Mouse (Mus musculus) heart, postnatal 4 days (tissue): Measurements from ENCODE around the gene Ccdc85a. TPM values are rescaled to one million over a fixed set of nuclear protein-coding genes. Genes with fewer than 3 reads are reported as not detected.
"Not testable (repeated sequence)": the region's sequence is repeated elsewhere in the genome, so short reads cannot be mapped to it uniquely, and the experiment has no call there.

Source experiments
- DNase-seq: peaks from one replicate; pipeline ENCODE4 v3.0.0; 2021
- total RNA-seq, 2 experiments: library from RNA; stranded (reverse); gene quantifications; 2 replicates each; pipeline ENCODE4 v1.2.3; 2021

The Ccdc85a gene
- total RNA-seq, 2 experiments from 2014 or later: 3.2 to 4.0 TPM

- no peak for DNase-seq
These were observed 161.5 kb downstream of the Ccdc85a start for GRCm38 (mm10) chr11:28422451-28423231.

GRCm38 (mm10) chr11:28415841-28416240 lies 168.3 kb downstream of the Ccdc85a start:
- no peak for DNase-seq

GRCm38 (mm10) chr11:28409880-28410279 lies 174.2 kb downstream of the Ccdc85a start:
- DNase-seq: not testable (repeated sequence)

- no peak for DNase-seq
These were observed 187.0 kb downstream of the Ccdc85a start for GRCm38 (mm10) chr11:28397166-28397565.

GRCm38 (mm10) chr11:28375891-28376290 lies 208.2 kb downstream of the Ccdc85a start:
- no peak for DNase-seq

- no peak for DNase-seq
These were observed 209.5 kb downstream of the Ccdc85a start for GRCm38 (mm10) chr11:28374636-28375035.

- DNase-seq: not testable (repeated sequence)
These were observed 212.7 kb downstream of the Ccdc85a start for GRCm38 (mm10) chr11:28371381-28371780.

- no peak for DNase-seq
These were observed 218.2 kb downstream of the Ccdc85a start for GRCm38 (mm10) chr11:28365929-28366244.

- DNase-seq: peak; percentile 85
These were observed 218.8 kb downstream of the Ccdc85a start for GRCm38 (mm10) chr11:28365209-28365928.

- no peak for DNase-seq
These were observed 240.7 kb downstream of the Ccdc85a start for GRCm38 (mm10) chr11:28343465-28343864.

- no peak for DNase-seq
These were observed 242.2 kb downstream of the Ccdc85a start for GRCm38 (mm10) chr11:28341887-28342286.

- DNase-seq: not testable (repeated sequence)
These were observed 244.6 kb downstream of the Ccdc85a start, which contains the start of gene Gm6685 for GRCm38 (mm10) chr11:28339224-28340150. Gene Gm6685 (minus strand): TSS chr11:28339867.

Other genes with a start within 250 kb of the Ccdc85a start
- gene Gm6685, start 244.5 kb downstream of the Ccdc85a start, total RNA-seq: 1 to 10 TPM; 3.7 to 4.2 TPM